Mouse (Mus musculus) neural tube, embryonic 15.5 days (tissue): ENCODE results near the gene Smg9. TPM values are rescaled to one million over a fixed set of nuclear protein-coding genes. Genes with fewer than 3 reads are reported as not detected.
A peak's percentile ranks its signal among the peaks of the same experiment; 100 is the strongest.
"Not testable (repeated sequence)": the region's sequence is repeated elsewhere in the genome, so short reads cannot be mapped to it uniquely, and the experiment has no call there.

Source experiments
- ATAC-seq: fragments of 200-750 bp; cut with Nextera tagmentation; 2 replicates; pipeline ENCODE4 v1.8.0; 2017; ENCODE audit warnings: mild to moderate bottlenecking, moderate TSS enrichment, moderate library complexity; ENCODE audit not compliant: low FRiP score
- H3K27ac ChIP-seq: fragments of 300-500 bp; sonication (generic); replicated peaks from 2 replicates; pipeline ENCODE4 v1.5.1; 2015; ENCODE audit warnings: mild to moderate bottlenecking, inconsistent platforms
- H3K27me3 ChIP-seq: fragments of 300-500 bp; sonication (generic); replicated peaks from 2 replicates; pipeline ENCODE4 v1.6.1; 2015; ENCODE audit warnings: inconsistent platforms
- H3K36me3 ChIP-seq: fragments of 300-500 bp; sonication (generic); 2 replicates; pipeline ENCODE4 v1.6.1; 2015; ENCODE audit warnings: inconsistent platforms
- H3K4me1 ChIP-seq: fragments of 300-500 bp; sonication (generic); 2 replicates; pipeline ENCODE4 v1.6.1; 2015; ENCODE audit warnings: inconsistent platforms
- H3K4me2 ChIP-seq: fragments of 300-500 bp; sonication (generic); 2 replicates; pipeline ENCODE4 v1.6.1; 2015; ENCODE audit warnings: inconsistent platforms, mild to moderate bottlenecking, moderate library complexity
- H3K4me3 ChIP-seq: fragments of 300-500 bp; sonication (generic); replicated peaks from 2 replicates; pipeline ENCODE4 v1.5.1; 2015; ENCODE audit warnings: mild to moderate bottlenecking, inconsistent platforms
- H3K9ac ChIP-seq: fragments of 300-500 bp; sonication (generic); replicated peaks from 2 replicates; pipeline ENCODE4 v1.6.1; 2015; ENCODE audit warnings: mild to moderate bottlenecking, inconsistent platforms
- H3K9me3 ChIP-seq: fragments of 300-500 bp; sonication (generic); replicated peaks from 2 replicates; pipeline ENCODE4 v1.6.1; 2016; ENCODE audit warnings: inconsistent platforms
- WGBS: fragments of 180-500 bp; shearing (Covaris S2); methylation state at CpG from one replicate; pipeline ENCODE4 v1.1.7; 2015; ENCODE audit warnings: mixed read lengths; 5-methylcytosine and 5-hydroxymethylcytosine counted together
- polyA plus RNA-seq: library from polyadenylated mRNA; unstranded; fragments of >200 nt; fragmentation: Nextera tagmentation; extraction: Ambion mirVana; gene quantifications from 2 replicates; pipeline ENCODE4 v1.2.1, GENCODE M21; 2015

Gene Smg9
- polyA plus RNA-seq, 1 experiment from 2014 or later: 38.3 TPM

GRCm38 (mm10) chr7:24394475-24395161 lies 4.8 kb upstream of the Smg9 start:
- Histone ChIP-seq H3K9me3 (no peaks in the 10 kb centered on the region), H3K9ac (no peak overlapping the region), H3K27me3 (no peaks in the 10 kb centered on the region), H3K27ac (no peak overlapping the region), H3K36me3 (no peaks in the 10 kb centered on the region), H3K4me2 (no peak overlapping the region), H3K4me3 (no peak overlapping the region), H3K4me1 (peaks cover 26% of the 10 kb centered on the region)
- ATAC-seq: no peak
- 81% methylated on average over 15 of the region's 15 CpGs for WGBS

DNA sequence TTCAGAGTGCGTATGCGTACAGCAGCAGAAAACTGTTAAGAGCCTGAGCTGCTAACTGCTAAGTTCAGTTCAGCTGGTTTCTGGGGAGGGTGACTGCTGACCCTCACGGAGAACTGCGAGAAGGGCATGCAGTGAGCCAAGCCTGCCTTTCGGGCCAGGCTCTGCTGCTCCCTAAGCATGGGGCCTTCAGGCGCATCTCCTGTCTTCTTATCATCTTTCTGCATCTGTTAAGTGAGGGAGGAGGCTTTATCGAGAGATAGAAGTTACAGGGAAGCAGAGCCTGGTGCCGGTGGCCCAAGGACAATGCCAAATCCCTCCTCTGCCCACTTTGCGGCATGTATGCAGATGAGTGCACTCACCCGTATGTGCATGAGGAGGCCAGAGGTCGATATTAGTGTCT lies 2.6 kb upstream of the Smg9 start:
- Histone ChIP-seq H3K27me3 (no peaks in the 10 kb centered on the region), H3K4me3 (no peak overlapping the region), H3K4me1 (peaks cover 23% of the 10 kb centered on the region), H3K27ac (no peak overlapping the region), H3K9ac (no peak overlapping the region), H3K9me3 (no peaks in the 10 kb centered on the region), H3K36me3 (no peaks in the 10 kb centered on the region), H3K4me2 (no peak overlapping the region)
- 83% methylated on average over 11 of the region's 11 CpGs for WGBS
- ATAC-seq: no peak

GRCm38 (mm10) chr7:24398364-24398913 lies 980 bp upstream of the Smg9 start:
- H3K27me3 ChIP-seq: no peaks in the 10 kb centered on the region
- peaks cover 24% of the 10 kb centered on the region; the same call in 1 of the 2 replicates for H3K4me1 ChIP-seq
- peaks cover 9% of the 10 kb centered on the region for H3K36me3 ChIP-seq
- no peak overlapping the region for H3K27ac ChIP-seq
- H3K4me2 ChIP-seq: no peak overlapping the region
- ATAC-seq: no peak
- no peaks in the 10 kb centered on the region for H3K9me3 ChIP-seq
- WGBS: 98% methylated on average over 8 of the region's 8 CpGs
- H3K4me3 ChIP-seq: no peak overlapping the region
- H3K9ac ChIP-seq: no peak overlapping the region

- H3K4me1 ChIP-seq: peaks cover 24% of the 10 kb centered on the region; the same call in 1 of the 2 replicates
- peak overlapping the region; percentile 53 for H3K9ac ChIP-seq
- no peaks in the 10 kb centered on the region for H3K27me3 ChIP-seq
- peak overlapping the region; percentile 94 for H3K27ac ChIP-seq
- no peak; the same call in 1 of the 2 replicates for ATAC-seq
- peak overlapping the region; percentile 49 for H3K4me3 ChIP-seq
- 4% methylated on average over 3 of the region's 3 CpGs for WGBS
- H3K36me3 ChIP-seq: peaks cover 19% of the 10 kb centered on the region
- H3K9me3 ChIP-seq: no peaks in the 10 kb centered on the region
- H3K4me2 ChIP-seq: peak overlapping the region; percentile 60
Observed at GRCm38 (mm10) chr7:24400082-24400452, 648 bp downstream of the Smg9 start.

DNA sequence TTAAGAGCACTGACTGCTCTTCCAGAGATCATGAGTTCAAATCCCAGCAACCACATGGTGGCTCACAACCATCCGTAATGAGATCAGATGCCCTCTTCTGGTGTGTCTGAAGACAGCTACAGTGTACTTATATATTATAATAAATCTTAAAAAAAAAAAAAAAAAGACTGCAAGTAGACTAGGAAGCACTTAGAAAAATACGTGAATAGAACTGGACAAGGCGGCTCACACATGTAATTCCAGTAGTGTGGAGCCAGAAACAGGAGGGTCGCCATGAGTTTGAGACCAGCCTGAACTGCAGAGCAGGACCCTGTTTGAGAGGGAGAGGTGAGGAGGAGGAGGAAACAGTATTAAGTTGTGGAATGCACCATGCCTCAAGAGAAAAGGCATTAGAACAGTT lies 1.1 kb downstream of the Smg9 start:
- H3K4me1 ChIP-seq: peaks cover 24% of the 10 kb centered on the region; the same call in 1 of the 2 replicates
- H3K4me3 ChIP-seq: peak overlapping the region; percentile 49
- H3K27ac ChIP-seq: peak overlapping the region; percentile 94; the same call in 1 of the 2 replicates
- not testable (repeated sequence) for H3K9ac ChIP-seq, H3K27me3 ChIP-seq, ATAC-seq, H3K9me3 ChIP-seq
- peaks cover 24% of the 10 kb centered on the region for H3K36me3 ChIP-seq
- 94% methylated on average over 4 of the region's 4 CpGs for WGBS
- H3K4me2 ChIP-seq: peak overlapping the region; percentile 60

DNA sequence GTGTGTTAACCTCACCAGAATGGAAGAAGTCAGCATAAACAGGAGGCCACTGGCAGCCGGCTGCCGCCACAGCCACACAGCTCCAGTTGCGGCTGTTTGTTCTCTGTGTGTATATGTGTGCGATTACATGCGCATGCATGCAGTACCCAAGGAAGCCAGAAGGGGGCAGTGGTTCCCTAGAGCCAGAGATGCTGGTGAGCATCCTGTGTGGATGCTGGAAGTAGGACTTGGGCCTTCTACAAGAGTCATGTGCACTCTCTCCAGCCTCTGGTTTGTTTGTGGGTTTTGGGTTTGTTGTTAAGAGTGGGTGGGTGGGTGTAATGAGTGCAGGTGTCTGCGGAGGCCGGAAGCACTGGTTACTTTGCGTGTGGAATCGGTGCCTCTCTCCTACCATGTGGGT lies 3.4 kb downstream of the Smg9 start:
- Histone ChIP-seq H3K36me3 (peaks cover 43% of the 10 kb centered on the region), H3K27me3 (no peaks in the 10 kb centered on the region), H3K9ac (no peak overlapping the region), H3K27ac (no peak overlapping the region), H3K4me2 (no peak overlapping the region), H3K9me3 (no peaks in the 10 kb centered on the region), H3K4me1 (peaks cover 30% of the 10 kb centered on the region), H3K4me3 (no peak overlapping the region)
- whole genome bisulfite sequencing: 97% methylated on average over 9 of the region's 9 CpGs
- ATAC-seq: no peak

DNA sequence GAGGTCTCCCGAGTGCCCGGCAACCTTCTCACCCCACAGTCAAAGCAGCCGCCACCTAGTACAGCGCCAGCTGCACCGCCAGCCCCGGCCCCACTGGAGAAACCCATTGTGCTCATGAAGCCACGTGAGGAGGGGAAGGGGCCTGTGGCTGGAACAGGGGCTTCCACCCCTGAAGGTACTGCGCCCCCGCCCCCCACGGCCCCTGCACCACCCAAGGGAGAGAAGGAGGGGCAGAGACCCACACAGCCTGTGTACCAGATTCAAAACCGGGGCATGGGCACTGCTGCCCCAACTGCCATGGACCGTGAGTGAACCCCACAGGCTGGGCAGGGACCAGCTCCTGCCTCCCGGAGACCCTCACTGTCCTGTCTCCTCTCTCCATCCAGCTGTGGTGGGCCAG lies 6.2 kb downstream of the Smg9 start:
- Histone ChIP-seq H3K9ac (no peak overlapping the region), H3K27me3 (no peaks in the 10 kb centered on the region), H3K4me2 (no peak overlapping the region), H3K4me3 (no peak overlapping the region), H3K27ac (no peak overlapping the region), H3K9me3 (no peaks in the 10 kb centered on the region), H3K36me3 (peaks cover 54% of the 10 kb centered on the region), H3K4me1 (peaks cover 20% of the 10 kb centered on the region)
- WGBS: 87% methylated on average over 13 of the region's 13 CpGs
- ATAC-seq: no peak

DNA sequence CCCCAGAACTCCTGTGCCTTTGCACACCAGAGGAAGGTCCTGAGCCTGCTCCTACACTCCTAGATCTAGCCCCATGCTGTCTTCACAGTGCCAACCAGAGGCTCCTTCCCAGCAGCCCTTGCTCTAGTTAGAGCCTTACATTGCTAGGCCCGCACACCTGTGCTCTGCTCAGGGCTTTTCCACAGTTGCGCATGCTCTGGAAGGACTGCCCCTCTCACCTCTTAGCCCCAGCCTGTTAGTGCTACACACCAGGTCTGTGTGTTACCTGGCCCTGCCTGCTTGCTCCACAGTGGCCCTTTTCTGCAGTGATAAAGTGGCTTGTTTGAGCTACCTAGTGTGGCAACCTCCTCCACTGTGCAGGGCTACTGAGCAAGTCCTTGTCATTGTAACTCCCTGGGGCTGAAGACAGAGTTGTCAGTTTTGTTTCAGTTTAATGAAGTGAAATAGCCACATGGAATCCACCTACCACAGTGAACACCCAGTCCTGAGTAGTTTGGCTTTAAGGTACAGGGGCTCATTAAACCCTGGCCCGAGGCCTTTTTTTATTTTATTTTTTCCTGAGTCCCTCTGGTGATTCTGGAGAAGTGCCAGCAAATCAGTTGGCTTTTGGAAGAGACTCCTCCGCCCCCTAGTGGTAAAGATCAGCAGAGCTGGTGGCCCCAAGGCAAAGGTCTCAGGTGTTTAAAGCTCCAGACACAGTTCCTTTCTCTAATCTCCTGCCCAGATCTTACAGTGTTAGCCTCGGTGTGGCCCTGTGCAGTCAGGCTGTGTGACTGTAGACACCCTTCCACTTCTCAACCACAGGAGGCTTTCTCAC lies 7.3 kb downstream of the Smg9 start:
- Histone ChIP-seq H3K4me2 (no peak overlapping the region), H3K4me1 (peaks cover 9% of the 10 kb centered on the region), H3K27ac (peak overlapping the region; percentile 37; the same call in 1 of the 2 replicates), H3K27me3 (no peaks in the 10 kb centered on the region), H3K36me3 (peaks cover 56% of the 10 kb centered on the region), H3K9me3 (no peaks in the 10 kb centered on the region), H3K9ac (no peak overlapping the region), H3K4me3 (no peak overlapping the region)
- ATAC-seq: peak; percentile 42
- WGBS: 39% methylated on average over 5 of the region's 5 CpGs

DNA sequence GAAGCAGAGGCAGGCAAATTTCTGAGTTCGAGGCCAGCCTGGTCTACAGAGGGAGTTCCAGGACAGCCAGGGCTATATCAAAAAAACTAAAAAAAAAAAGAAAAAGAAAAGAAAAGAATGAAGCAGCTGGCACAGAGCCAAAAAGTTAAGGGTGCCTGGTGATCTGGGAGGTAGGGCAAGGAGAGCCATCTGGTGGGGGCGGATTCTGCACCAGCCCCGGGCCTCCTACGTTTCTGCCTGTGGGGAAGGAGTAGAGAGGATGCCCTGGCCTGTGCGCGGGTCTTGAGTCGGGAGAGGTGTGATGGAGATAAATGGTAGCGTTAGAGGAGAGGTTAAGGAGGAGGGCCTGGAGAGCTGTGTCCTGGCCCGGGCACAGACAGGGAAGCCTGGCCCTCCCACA lies 8.8 kb downstream of the Smg9 start:
- Histone ChIP-seq H3K9ac (no peak overlapping the region), H3K9me3 (no peaks in the 10 kb centered on the region), H3K27ac (no peak overlapping the region), H3K27me3 (no peaks in the 10 kb centered on the region), H3K4me2 (no peak overlapping the region), H3K36me3 (peaks cover 52% of the 10 kb centered on the region), H3K4me3 (no peak overlapping the region), H3K4me1 (peaks cover 5% of the 10 kb centered on the region; the same call in 1 of the 2 replicates)
- ATAC-seq: no peak
- 92% methylated on average over 9 of the region's 9 CpGs for WGBS

- Histone ChIP-seq H3K36me3 (peaks cover 43% of the 10 kb centered on the region), H3K4me2 (no peak overlapping the region), H3K9ac (no peak overlapping the region), H3K27ac (no peak overlapping the region), H3K27me3 (no peaks in the 10 kb centered on the region), H3K9me3 (no peaks in the 10 kb centered on the region), H3K4me1 (peaks cover 5% of the 10 kb centered on the region; the same call in 1 of the 2 replicates), H3K4me3 (no peak overlapping the region)
- WGBS: 91% methylated on average over 6 of the region's 6 CpGs
- ATAC-seq: no peak
Observed at GRCm38 (mm10) chr7:24410123-24410522, 10.7 kb downstream of the Smg9 start.

DNA sequence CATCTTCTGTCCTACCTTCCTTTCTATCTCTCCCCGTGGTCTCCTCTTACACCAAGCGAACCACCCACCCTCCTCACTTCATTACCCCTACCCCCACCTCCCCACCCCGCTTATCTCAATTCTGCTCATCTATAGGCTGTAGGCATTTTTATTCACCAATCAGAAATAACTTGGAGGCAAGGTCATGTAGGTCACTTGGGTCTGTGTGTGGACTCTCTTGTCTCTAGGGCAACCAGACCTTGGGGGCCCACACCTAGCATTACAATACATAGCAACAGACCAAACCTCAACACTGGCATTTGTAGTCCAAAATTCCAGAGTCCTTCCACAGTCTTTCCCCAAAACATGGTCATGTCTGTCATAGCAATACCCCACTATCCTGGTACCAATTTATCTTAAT lies 11.4 kb downstream of the Smg9 start:
- Histone ChIP-seq H3K4me1 (peaks cover 5% of the 10 kb centered on the region; the same call in 1 of the 2 replicates), H3K9me3 (no peaks in the 10 kb centered on the region), H3K27me3 (no peaks in the 10 kb centered on the region), H3K9ac (no peak overlapping the region), H3K4me2 (no peak overlapping the region), H3K36me3 (peaks cover 36% of the 10 kb centered on the region), H3K4me3 (no peak overlapping the region), H3K27ac (no peak overlapping the region)
- WGBS: 87% methylated on average over 3 of the region's 3 CpGs
- ATAC-seq: no peak

GRCm38 (mm10) chr7:24413630-24414029 lies 14.2 kb downstream of the Smg9 start:
- ATAC-seq: no peak
- no peak overlapping the region for H3K9ac ChIP-seq

More at GRCm38 (mm10) chr7:24413630-24414029, 14.2 kb downstream of the Smg9 start:
- 88% methylated on average over 3 of the region's 3 CpGs for WGBS
- Histone ChIP-seq H3K27me3 (no peaks in the 10 kb centered on the region), H3K36me3 (peaks cover 27% of the 10 kb centered on the region), H3K4me2 (no peak overlapping the region), H3K4me1 (no peaks in the 10 kb centered on the region), H3K27ac (no peak overlapping the region), H3K9me3 (no peaks in the 10 kb centered on the region), H3K4me3 (no peak overlapping the region)
